Mouse (Mus musculus): ENCODE results near the gene Cmss1.

GRCm38 (mm10) chr16:57281417-57281816 lies 325.2 kb downstream of the Cmss1 start:
- TF ChIP-seq GATA1 (IDR thresholded peaks at IDR 0.05; ENCODE audit: borderline replicate concordance, low read length) (no peak), FLI1 (IDR thresholded peaks at IDR 0.05; ENCODE audit: low read length) (no peak)

Measured in megakaryocyte, embryonic 14.5 days (primary cell).